Mouse (Mus musculus) limb, embryonic 15.5 days (tissue): ENCODE results near the gene Ctps. TPM values are rescaled to one million over a fixed set of nuclear protein-coding genes. Genes with fewer than 3 reads are reported as not detected.
"Not testable (repeated sequence)": the region's sequence is repeated elsewhere in the genome, so short reads cannot be mapped to it uniquely, and the experiment has no call there.

ENCODE experiments used
- ATAC-seq: fragments of 200-750 bp; cut with Nextera tagmentation; 2 replicates; pipeline ENCODE4 v1.8.0; 2017; ENCODE audit warnings: low read depth, moderate TSS enrichment; ENCODE audit not compliant: insufficient number of reproducible peaks, low FRiP score, low TSS enrichment
- H3K27ac ChIP-seq: fragments of 300-500 bp; sonication (generic); 2 replicates; pipeline ENCODE4 v1.5.1; 2015; ENCODE audit warnings: moderate library complexity, mild to moderate bottlenecking, inconsistent platforms
- H3K27me3 ChIP-seq: fragments of 300-500 bp; sonication (generic); 2 replicates; pipeline ENCODE4 v1.6.1; 2015; ENCODE audit warnings: inconsistent platforms
- H3K36me3 ChIP-seq: fragments of 300-500 bp; sonication (generic); 2 replicates; pipeline ENCODE4 v1.6.1; 2015; ENCODE audit warnings: inconsistent platforms
- H3K4me1 ChIP-seq: fragments of 300-500 bp; sonication (generic); 2 replicates; pipeline ENCODE4 v1.6.1; 2015; ENCODE audit warnings: inconsistent platforms
- H3K4me2 ChIP-seq: fragments of 300-500 bp; sonication (generic); 2 replicates; pipeline ENCODE4 v1.6.1; 2015; ENCODE audit warnings: mild to moderate bottlenecking, inconsistent platforms
- H3K4me3 ChIP-seq: fragments of 300-500 bp; sonication (generic); 2 replicates; pipeline ENCODE4 v1.5.1; 2015; ENCODE audit warnings: mild to moderate bottlenecking, inconsistent platforms
- H3K9ac ChIP-seq: fragments of 300-500 bp; sonication (generic); 2 replicates; pipeline ENCODE4 v1.6.1; 2015; ENCODE audit warnings: inconsistent platforms
- H3K9me3 ChIP-seq: fragments of 300-500 bp; sonication (generic); 2 replicates; pipeline ENCODE4 v1.6.1; 2016; ENCODE audit warnings: inconsistent platforms
- WGBS: fragments of 180-500 bp; shearing (Covaris S2); methylation state at CpG from one replicate; pipeline ENCODE4 v1.1.7; 2015; 5-methylcytosine and 5-hydroxymethylcytosine counted together
- polyA plus RNA-seq: library from polyadenylated mRNA; unstranded; fragments of >200 nt; fragmentation: Nextera tagmentation; extraction: Ambion mirVana; gene quantifications from 2 replicates; pipeline ENCODE4 v1.2.1, GENCODE M21; 2015

The Ctps gene
- polyA plus RNA-seq, 1 experiment from 2014 or later = 68.6 TPM

DNA sequence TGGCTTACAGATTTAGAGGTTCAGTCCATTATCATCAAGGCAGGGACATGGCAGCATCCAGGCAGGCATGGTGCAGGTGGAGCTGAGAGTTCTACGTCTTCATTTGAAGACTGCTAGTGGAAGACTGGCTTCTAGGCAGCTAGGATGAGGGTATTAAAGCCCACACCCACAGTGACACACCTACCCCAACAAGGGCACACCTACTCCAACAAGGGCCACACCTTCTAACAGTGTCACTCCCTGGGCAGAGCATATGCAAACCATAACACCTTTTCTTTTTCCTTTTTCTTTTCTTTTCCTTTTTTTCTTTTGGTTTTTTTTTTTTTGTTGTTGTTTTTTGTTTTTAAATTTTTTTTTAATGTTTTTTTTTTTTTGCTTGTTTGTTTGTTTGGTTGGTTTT lies 26.1 kb upstream of the Ctps start:
- H3K27me3 ChIP-seq, H3K36me3 ChIP-seq, H3K9ac ChIP-seq, H3K4me1 ChIP-seq, H3K9me3 ChIP-seq, H3K27ac ChIP-seq, H3K4me2 ChIP-seq, ATAC-seq, H3K4me3 ChIP-seq: not testable (repeated sequence)
- 94% methylated on average over 1 of the region's 1 CpGs for WGBS

DNA sequence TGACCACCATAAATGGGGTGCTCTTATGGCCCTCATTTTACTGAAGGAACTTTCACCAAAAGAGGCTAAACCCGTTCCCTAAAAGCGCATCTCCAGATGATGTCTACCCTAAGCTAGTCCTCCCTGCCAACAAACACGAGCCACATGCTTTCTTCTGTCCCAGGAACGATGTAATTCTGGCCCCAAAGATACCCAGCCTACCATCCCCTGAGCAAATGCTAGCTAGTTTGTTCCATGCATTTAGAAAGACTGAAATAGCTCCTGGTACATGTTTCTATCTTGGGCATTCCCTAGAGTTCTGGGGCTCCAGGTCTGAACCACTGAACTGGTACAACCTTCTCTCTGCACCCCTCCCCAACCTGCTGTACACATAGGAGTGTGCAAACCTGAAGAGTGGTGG lies 20.9 kb upstream of the Ctps start:
- 85% methylated on average over 4 of the region's 4 CpGs for WGBS

DNA sequence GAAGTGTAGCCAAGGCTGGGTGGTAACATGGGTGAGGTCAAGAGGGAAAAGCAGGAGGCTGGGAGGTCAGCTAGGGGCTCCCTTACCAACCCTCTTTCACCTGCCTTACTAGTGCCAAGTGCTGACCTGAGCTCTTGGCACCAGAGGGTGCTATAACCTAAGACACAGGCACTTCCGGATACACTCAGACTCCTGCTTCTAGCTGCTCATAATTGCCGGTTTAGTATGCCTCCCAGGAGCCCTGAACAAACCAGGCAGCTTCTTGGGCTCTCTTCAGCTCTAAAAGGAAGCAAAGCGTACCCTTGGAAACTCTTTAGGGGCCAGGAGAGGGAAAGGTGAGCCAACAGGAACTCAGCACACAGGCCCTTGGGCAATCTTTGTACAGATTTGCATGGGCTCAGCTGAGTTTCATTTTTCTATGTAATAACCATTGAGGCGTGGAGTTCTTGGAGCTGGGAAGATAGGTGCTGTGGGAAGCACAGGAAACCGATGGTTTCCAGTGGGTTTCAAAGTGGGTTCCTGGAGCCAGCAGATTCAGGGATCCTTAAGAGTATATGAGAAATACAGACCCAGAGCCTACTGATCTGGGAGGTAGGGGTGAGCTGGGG lies 19.8 kb upstream of the Ctps start:
- 0 out of 2 replicates have a peak, but pooled peaks cover 4% of the 10 kb centered on the region for H3K27me3 ChIP-seq
- no peak overlapping the region for H3K9ac ChIP-seq
- H3K4me2 ChIP-seq = no peak overlapping the region; the same call in 1 of the 2 replicates
- peaks cover 14% of the 10 kb centered on the region; the same call in 1 of the 2 replicates for H3K4me1 ChIP-seq
- 26% methylated on average over 5 of the region's 5 CpGs for WGBS
- no peak overlapping the region for H3K27ac ChIP-seq
- ATAC-seq = peak; percentile 61; the same call in 1 of the 2 replicates
- no peaks in the 10 kb centered on the region for H3K36me3 ChIP-seq
- no peak overlapping the region for H3K4me3 ChIP-seq
- no peaks in the 10 kb centered on the region for H3K9me3 ChIP-seq

More for the DNA sequence above, 20.9 kb upstream of the Ctps start:
- Histone ChIP-seq H3K9ac (no peak overlapping the region), H3K4me1 (peaks cover 14% of the 10 kb centered on the region; the same call in 1 of the 2 replicates), H3K36me3 (no peaks in the 10 kb centered on the region), H3K27ac (no peak overlapping the region), H3K27me3 (0 out of 2 replicates have a peak, but pooled peaks cover 4% of the 10 kb centered on the region), H3K9me3 (no peaks in the 10 kb centered on the region), H3K4me3 (no peak overlapping the region), H3K4me2 (no peak overlapping the region)
- no peak for ATAC-seq

DNA sequence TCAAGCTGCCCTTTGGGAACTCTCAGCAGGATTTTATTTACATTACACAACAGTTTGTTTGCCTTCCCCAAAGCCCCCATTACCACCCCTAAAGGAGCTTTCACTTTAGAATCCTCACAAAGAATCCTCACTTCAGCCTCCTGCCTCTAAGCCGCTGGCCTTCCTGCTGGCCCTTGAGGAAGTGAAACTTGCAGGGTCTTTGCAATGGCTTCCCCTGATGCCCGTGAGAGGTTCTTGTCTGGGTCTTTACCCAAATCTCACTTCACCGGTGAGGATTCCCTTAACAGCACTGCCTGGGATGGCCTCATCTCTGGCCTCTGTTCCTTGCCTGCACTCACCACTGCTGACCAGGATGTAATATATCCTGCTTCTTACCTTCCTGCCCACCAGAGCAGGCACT lies 19.0 kb upstream of the Ctps start:
- no peaks in the 10 kb centered on the region for H3K9me3 ChIP-seq
- WGBS = 24% methylated on average over 3 of the region's 3 CpGs
- no peak overlapping the region for H3K4me2 ChIP-seq
- ATAC-seq = no peak
- H3K27me3 ChIP-seq = 0 out of 2 replicates have a peak, but pooled peaks cover 4% of the 10 kb centered on the region
- no peaks in the 10 kb centered on the region for H3K36me3 ChIP-seq
- no peak overlapping the region for H3K4me3 ChIP-seq
- no peak overlapping the region for H3K27ac ChIP-seq
- no peak overlapping the region for H3K9ac ChIP-seq
- peaks cover 14% of the 10 kb centered on the region; the same call in 1 of the 2 replicates for H3K4me1 ChIP-seq

DNA sequence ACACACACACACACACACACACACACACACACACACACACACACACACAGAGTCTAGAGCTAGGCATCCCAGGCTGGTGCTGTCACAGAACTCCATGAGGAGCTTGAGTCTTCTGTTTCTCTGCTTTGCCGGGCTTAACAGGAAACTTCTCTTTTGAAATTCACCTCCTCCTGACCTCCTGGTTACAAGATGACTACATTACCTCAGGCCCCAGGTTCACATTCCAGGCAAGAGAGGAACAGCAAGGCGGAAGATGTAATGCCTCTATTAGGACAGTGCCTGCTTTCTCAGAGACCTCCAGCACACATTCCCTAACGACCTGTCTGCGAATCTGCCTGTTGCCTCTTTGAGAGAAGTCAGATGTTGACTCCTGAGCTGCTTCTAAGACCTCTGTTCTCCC lies 18.4 kb upstream of the Ctps start, which contains the start of gene Gm8439:
Gene Gm8439, plus strand, starts transcription at position 301 of the 400 bp plus-strand sequence.
- WGBS = 21% methylated on average over 4 of the region's 4 CpGs
- no peak within 1 kb of the TSS for H3K4me3 ChIP-seq
- H3K27me3 ChIP-seq = 0 out of 2 replicates have a peak, but pooled peaks cover 4% of the 10 kb centered on the region
- H3K9me3 ChIP-seq = no peaks in the 10 kb centered on the region
- ATAC-seq = no peak
- no peak within 1 kb of the TSS for H3K4me2 ChIP-seq
- H3K36me3 ChIP-seq = no peaks in the 10 kb centered on the region
- no peak within 1 kb of the TSS for H3K9ac ChIP-seq
- H3K27ac ChIP-seq = no peak within 1 kb of the TSS
- H3K4me1 ChIP-seq = peaks cover 14% of the 10 kb centered on the region; the same call in 1 of the 2 replicates

DNA sequence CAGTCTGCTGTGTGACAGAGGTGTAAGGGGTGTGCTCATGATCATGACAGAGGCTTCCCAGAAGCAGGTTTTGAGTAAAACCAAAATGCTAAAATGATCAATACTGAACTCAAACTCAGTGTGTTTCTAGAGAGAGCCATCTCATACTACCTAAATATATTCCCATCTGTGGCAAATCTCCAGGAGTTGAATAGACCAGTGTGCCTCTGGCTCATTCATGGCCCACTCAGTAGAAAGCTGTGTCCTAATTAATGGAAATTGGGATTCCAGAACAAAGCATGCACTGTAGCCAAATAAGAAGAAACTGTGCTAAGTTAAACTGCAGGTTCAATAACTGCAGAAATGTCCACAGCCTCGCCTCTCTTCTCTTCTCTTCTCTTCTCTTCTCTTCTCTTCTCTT lies 16.9 kb upstream of the Ctps start:
- ATAC-seq = no peak
- Histone ChIP-seq H3K27ac (no peak overlapping the region), H3K27me3 (0 out of 2 replicates have a peak, but pooled peaks cover 4% of the 10 kb centered on the region), H3K36me3 (no peaks in the 10 kb centered on the region), H3K4me1 (peaks cover 14% of the 10 kb centered on the region; the same call in 1 of the 2 replicates), H3K4me3 (no peak overlapping the region), H3K9me3 (no peaks in the 10 kb centered on the region), H3K4me2 (no peak overlapping the region), H3K9ac (no peak overlapping the region)
- 64% methylated on average over 1 of the region's 1 CpGs for WGBS

DNA sequence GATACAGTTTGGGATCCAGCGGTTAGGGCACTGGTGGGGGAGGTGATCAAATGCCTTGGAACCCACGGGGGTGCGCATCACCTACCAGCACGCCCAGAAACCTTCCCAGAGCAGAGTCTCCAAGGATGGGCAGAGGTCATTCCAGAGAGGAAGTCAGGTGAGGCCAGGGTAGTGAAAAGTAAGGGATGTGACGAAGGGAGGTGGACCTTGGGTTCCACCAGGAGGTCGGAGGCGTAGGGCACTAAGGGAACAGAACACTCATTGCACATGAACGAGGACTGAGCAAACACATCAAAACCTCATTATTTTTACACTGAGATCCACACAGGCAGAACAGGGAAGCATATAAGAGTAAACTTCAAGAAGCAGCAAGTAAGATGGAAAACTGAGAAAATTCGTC lies 11.6 kb upstream of the Ctps start:
- 76% methylated on average over 9 of the region's 9 CpGs for WGBS
- no peak for ATAC-seq

DNA sequence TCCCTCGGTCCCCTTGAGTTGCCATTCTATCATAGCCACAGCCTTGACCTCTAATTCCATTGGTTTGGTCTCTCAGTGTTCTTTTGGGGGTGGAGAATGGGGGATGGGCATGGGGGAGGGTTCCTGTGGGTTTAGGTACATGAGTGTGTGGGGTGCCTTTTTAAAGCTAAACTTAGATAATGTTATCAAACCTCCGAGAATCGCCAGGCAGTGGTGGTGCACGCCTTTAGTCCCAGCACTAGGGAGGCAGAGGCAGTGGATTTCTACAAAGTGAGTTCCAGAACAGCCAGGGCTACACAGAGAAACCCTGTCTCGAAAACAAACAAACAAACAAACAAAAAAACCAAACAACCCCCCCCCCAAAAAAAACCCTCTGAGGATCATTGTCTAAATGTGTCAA lies 10.8 kb upstream of the Ctps start:
- Histone ChIP-seq H3K4me3 (no peak overlapping the region), H3K27ac (no peak overlapping the region), H3K9me3 (no peaks in the 10 kb centered on the region), H3K36me3 (no peaks in the 10 kb centered on the region), H3K4me2 (no peak overlapping the region), H3K4me1 (no peaks in the 10 kb centered on the region), H3K9ac (no peak overlapping the region), H3K27me3 (no peaks in the 10 kb centered on the region)
- no peak for ATAC-seq
- 85% methylated on average over 5 of the region's 5 CpGs for WGBS

More for the DNA sequence above, 11.6 kb upstream of the Ctps start:
- H3K27me3 ChIP-seq = no peaks in the 10 kb centered on the region
- H3K36me3 ChIP-seq = no peaks in the 10 kb centered on the region
- no peaks in the 10 kb centered on the region for H3K4me1 ChIP-seq
- no peaks in the 10 kb centered on the region for H3K9me3 ChIP-seq
- no peak overlapping the region for H3K27ac ChIP-seq
- H3K4me3 ChIP-seq = no peak overlapping the region
- H3K9ac ChIP-seq = no peak overlapping the region
- no peak overlapping the region for H3K4me2 ChIP-seq

DNA sequence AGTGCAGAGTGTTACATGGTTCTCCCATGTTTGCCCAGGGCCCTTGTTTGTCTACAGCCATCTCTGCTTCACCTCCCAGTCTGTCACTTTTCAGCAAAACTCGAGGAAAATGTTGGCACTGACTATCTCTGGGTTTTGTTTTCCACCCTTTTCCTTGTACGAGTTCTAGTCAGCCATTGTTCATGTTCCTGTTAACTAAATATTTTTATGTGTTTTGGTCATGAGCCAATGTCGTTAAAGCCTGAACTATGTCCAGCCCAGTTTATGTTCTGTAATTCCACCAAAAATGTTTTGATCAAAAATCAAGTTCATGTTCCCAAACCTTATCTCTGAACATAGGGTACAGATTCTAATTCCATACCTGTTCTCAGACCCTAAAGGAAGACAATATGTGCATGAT lies 1.6 kb upstream of the Ctps start:
- ATAC-seq = no peak
- Histone ChIP-seq H3K4me3 (no peak overlapping the region), H3K4me2 (no peak overlapping the region; the same call in 1 of the 2 replicates), H3K9ac (no peak overlapping the region), H3K27ac (peak overlapping the region; percentile 97), H3K36me3 (no peaks in the 10 kb centered on the region), H3K9me3 (no peaks in the 10 kb centered on the region), H3K4me1 (peaks cover 32% of the 10 kb centered on the region), H3K27me3 (no peaks in the 10 kb centered on the region)
- 47% methylated on average over 3 of the region's 3 CpGs for WGBS

DNA sequence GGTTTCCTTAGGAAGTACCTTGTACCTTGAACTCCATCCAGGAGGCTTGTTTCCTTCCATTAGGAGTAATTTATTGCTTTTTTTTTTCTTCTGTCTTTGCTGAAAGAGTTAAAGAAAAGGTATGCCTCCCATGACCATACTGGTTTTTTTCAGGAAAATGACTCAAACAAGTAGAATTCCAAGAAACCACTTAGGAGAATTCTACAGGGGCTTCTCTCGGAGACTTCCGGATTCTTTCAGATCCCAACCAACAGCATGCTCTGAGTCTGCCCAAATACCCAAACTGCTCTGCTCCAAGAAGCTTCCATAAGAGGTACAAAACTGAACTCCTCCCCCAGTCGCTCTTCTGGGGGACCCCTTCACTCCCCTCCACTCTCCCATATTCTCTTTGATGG lies 991 bp upstream of the Ctps start:
- H3K4me3 ChIP-seq = peak overlapping the region; percentile 93
- WGBS = 41% methylated on average over 3 of the region's 3 CpGs
- H3K4me1 ChIP-seq = peaks cover 32% of the 10 kb centered on the region
- peak overlapping the region; percentile 71 for H3K4me2 ChIP-seq
- peak overlapping the region; percentile 97 for H3K27ac ChIP-seq
- H3K9me3 ChIP-seq = no peaks in the 10 kb centered on the region
- no peaks in the 10 kb centered on the region for H3K27me3 ChIP-seq
- no peak for ATAC-seq
- no peaks in the 10 kb centered on the region for H3K36me3 ChIP-seq
- no peak overlapping the region for H3K9ac ChIP-seq

DNA sequence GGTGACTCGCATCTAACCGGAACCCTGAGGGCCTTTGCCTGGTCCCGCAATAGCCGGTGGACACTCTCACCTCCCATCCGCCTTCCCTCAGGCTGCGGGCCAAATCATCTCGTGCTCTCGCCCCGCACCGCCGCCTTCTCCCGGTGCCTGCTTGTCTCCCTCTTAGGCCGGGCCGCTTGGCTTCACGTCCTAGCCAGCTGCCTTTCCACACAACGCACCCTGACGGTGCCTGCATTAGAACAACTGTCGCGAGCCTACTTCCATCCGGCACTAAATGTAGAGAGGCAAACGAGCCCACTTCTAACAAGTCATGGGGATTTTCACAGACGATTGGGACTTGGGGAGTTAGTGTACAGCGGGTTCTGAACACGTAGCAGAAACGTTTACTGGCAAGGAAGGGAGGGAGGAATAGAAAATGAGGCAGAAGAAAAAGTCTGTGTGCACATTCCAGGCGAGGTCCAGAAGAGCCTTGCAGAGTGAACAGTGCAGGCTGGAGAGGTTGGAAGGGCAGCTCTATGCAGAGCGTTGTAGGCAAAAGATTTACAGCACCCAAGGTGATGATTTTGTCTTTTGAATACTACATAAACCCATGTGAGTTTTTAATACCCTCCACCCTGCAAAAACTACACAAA lies 478 bp upstream of the Ctps start:
- H3K4me3 ChIP-seq = peak overlapping the region; percentile 93
- no peaks in the 10 kb centered on the region for H3K27me3 ChIP-seq
- H3K36me3 ChIP-seq = no peaks in the 10 kb centered on the region
- peak overlapping the region; percentile 79 for H3K9ac ChIP-seq
- H3K27ac ChIP-seq = peak overlapping the region; percentile 97
- peak; percentile 40 for ATAC-seq
- H3K4me1 ChIP-seq = peaks cover 32% of the 10 kb centered on the region
- WGBS = under 1% methylated on average over 27 of the region's 27 CpGs
- H3K4me2 ChIP-seq = peak overlapping the region; percentile 71
- H3K9me3 ChIP-seq = no peaks in the 10 kb centered on the region

DNA sequence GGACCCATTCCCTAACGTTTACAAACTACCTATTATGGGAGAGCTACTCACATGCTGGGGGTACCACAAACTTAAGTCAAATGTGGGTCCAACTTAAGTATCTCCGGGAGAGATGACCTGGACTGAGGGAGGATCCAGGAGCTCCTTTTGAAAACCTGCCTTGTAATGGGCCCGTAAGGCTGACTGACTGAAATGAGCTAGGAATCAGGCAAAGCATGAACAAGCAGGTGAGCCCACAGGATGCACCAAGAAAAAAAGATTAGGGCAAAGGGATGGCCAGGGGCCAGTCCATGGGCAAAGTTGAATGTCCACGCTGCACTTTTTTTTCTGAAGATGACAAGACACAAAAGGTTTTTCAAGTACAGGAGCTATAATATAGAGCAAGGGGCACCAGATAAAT lies 1.1 kb downstream of the Ctps start:
- Histone ChIP-seq H3K9me3 (no peaks in the 10 kb centered on the region), H3K27me3 (no peaks in the 10 kb centered on the region), H3K4me1 (peaks cover 32% of the 10 kb centered on the region), H3K36me3 (peaks cover 8% of the 10 kb centered on the region), H3K27ac (peak overlapping the region; percentile 97; the same call in 1 of the 2 replicates), H3K4me2 (peak overlapping the region; percentile 71), H3K9ac (peak overlapping the region; percentile 79; the same call in 1 of the 2 replicates), H3K4me3 (peak overlapping the region; percentile 93)
- 4% methylated on average over 4 of the region's 4 CpGs for WGBS
- no peak for ATAC-seq
